Mouse (Mus musculus) erythroblast, embryonic 14.5 days (primary cell): ENCODE results near the gene Tmc3.

Experiments
- GATA1 ChIP-seq: IDR thresholded peaks from 2 replicates; pipeline ENCODE4 v1.6.1; 2012; ENCODE audit warnings: low read length, inconsistent platforms, mixed read lengths
- TAL1 ChIP-seq: IDR thresholded peaks from 3 replicates; pipeline ENCODE4 v1.6.1; 2012; ENCODE audit warnings: low read length, inconsistent platforms, mixed read lengths

DNA sequence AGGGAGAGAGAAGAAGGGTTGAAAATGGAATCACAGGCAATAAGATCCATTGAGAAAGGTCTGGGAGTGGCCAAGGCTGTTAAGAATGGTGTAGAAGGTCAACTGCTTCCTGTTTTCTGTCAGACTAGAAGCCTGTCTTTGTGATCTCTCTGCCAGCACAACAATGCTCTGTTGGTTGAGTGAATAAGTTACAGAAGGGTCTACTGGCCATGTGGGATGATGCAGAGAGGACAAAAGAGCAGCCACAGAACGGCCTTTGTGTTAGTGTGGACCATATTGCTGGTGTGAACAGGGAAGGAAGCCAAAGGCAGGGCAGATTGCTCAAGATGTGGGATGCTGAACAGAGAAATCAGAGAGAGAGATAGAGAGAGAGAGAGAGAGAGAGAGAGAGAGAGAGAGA lies 74.0 kb downstream of the Tmc3 start:
- TF ChIP-seq GATA1 (no peak), TAL1 (no peak)
